Mouse (Mus musculus): ENCODE data around the gene Trib2. TPM values are rescaled to one million over a fixed set of nuclear protein-coding genes. Genes with fewer than 3 reads are reported as not detected.

Trib2 gene
- total and polyA plus RNA-seq, 3 experiments, result 20.1 to 80.6 (median 53.8) TPM

GRCm38 (mm10) chr12:15816740-15817178 lies at the start of gene Trib2 (continued):
- TF ChIP-seq TCF12 (IDR thresholded peaks at IDR 0.05; ENCODE audit: low read depth, low read length) (peak; percentile 49; the same call in 1 of the 2 replicates), KAT2A (conservative IDR thresholded peaks at IDR 0.05; ENCODE audit: low read depth, low read length) (no peak)

DNA sequence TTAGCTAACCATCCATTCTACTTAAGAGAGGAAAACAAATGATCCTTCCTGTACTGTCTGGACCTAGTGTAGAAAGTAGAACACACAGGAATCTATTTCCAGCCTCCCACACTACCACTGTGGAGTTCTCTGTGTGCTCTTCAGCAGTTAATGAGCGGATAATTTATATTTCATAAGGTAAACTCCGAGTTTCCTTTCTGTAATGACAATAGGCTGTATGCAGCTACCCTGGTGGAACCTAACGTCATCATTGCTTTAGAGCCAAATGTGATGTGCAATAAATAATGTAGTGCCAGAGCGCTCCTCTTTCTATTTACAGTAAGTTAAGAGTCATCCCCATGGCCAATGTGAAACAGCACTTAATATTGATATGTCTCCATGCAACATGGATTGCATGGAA lies 41.3 kb upstream of the Trib2 start:
- H3K9me3 ChIP-seq (replicated peaks; ENCODE audit: insufficient read depth, low read length), result no peaks in the 10 kb centered on the region
- no peaks in the 10 kb centered on the region for H3K36me3 ChIP-seq (ENCODE audit: control insufficient read depth in 1 of 2, insufficient read depth in 2 of 2, low read length in 2 of 2)
- no peaks in the 10 kb centered on the region for H3K4me1 ChIP-seq (ENCODE audit: control insufficient read depth in 1 of 2, insufficient read depth in 2 of 2, low read length in 2 of 2)
- no peak overlapping the region for H3K9ac ChIP-seq (ENCODE audit: control insufficient read depth, low read depth, low read length, poor library complexity, severe bottlenecking)
- no peak for DNase-seq (ENCODE audit: low read depth, low spot score)
- no peak overlapping the region for H3K27ac ChIP-seq (ENCODE audit: control insufficient read depth, low read depth, low read length)
- no peak for TF ChIP-seq MAFK (IDR thresholded peaks at IDR 0.05; ENCODE audit: borderline replicate concordance, low read depth, low read length)
- TF ChIP-seq TBP (IDR thresholded peaks at IDR 0.05; ENCODE audit: low read depth, low read length), result no peak
- no peak for TF ChIP-seq HCFC1 (IDR thresholded peaks at IDR 0.05; ENCODE audit: low read depth, low read length)
- TF ChIP-seq GATA1 (IDR thresholded peaks at IDR 0.05; ENCODE audit: low read depth, low read length), result no peak
- TF ChIP-seq UBTF (IDR thresholded peaks at IDR 0.05; ENCODE audit: borderline replicate concordance, insufficient read depth, low read depth, low read length), result no peak
- TF ChIP-seq ETS1 (IDR thresholded peaks at IDR 0.05; ENCODE audit: low read depth, low read length), result no peak
- TF ChIP-seq SMC3 (IDR thresholded peaks at IDR 0.05; ENCODE audit: low read depth, low read length), result no peak
- no peak for TF ChIP-seq BHLHE40 (IDR thresholded peaks at IDR 0.05; ENCODE audit: borderline replicate concordance, low read depth, low read length)
- no peak for TF ChIP-seq KAT2A (conservative IDR thresholded peaks at IDR 0.05; ENCODE audit: low read depth, low read length)
- H3K79me2 ChIP-seq (ENCODE audit: control insufficient read depth, insufficient read depth, low read length, poor library complexity), result no peaks in the 10 kb centered on the region
- no peak overlapping the region for H3K4me3 ChIP-seq (ENCODE audit: control insufficient read depth in 1 of 2, insufficient read depth in 1 of 2, low read depth in 2 of 2, low read length in 2 of 2)
- H3K27me3 ChIP-seq (ENCODE audit: control insufficient read depth in 1 of 2, insufficient read depth in 2 of 2, low read length in 2 of 2), result peaks cover 0 to 1% of the 10 kb centered on the region in 2 experiments

DNA sequence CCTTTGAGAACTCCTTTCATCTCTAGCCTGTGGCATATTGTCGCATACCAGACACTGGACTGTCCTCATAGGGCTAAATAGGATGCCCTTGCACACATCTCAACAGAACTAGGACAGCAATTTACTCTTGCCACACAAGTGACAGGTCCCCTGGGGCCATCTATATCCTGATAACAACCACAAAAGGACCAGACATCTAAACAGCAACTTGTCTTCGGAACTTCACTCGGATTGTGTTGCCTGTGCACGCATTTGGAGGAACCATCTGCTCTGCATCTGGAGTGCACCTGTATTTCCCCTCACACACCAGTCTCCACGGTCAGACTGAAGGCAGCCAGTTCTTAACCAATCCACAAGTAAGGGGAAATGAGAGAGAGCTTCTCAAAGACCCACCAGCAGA lies 39.2 kb upstream of the Trib2 start:
- TF ChIP-seq SIN3A (IDR thresholded peaks at IDR 0.05; ENCODE audit: low read length), result no peak
- TF ChIP-seq TAL1 (IDR thresholded peaks at IDR 0.05; ENCODE audit: low read length), result no peak
- no peak for TF ChIP-seq JUND (IDR thresholded peaks at IDR 0.05; ENCODE audit: low read depth, low read length)
- TF ChIP-seq USF1 (IDR thresholded peaks at IDR 0.05; ENCODE audit: low read depth, low read length), result no peak
- no peak for TF ChIP-seq TCF12 (IDR thresholded peaks at IDR 0.05; ENCODE audit: low read depth, low read length)
- no peak for TF ChIP-seq NELFE (IDR thresholded peaks at IDR 0.05; ENCODE audit: low read depth, low read length)
- DNase-seq (ENCODE audit: low read depth, low spot score), result no peak
- H3K27me3 ChIP-seq (ENCODE audit: control insufficient read depth in 1 of 2, insufficient read depth in 2 of 2, low read length in 2 of 2), result peaks cover 2 to 4% of the 10 kb centered on the region in 2 experiments

More for the DNA sequence above, 39.2 kb upstream of the Trib2 start:
- no peak overlapping the region for H3K9ac ChIP-seq (ENCODE audit: control insufficient read depth, low read depth, low read length, poor library complexity, severe bottlenecking)
- H3K36me3 ChIP-seq (ENCODE audit: control insufficient read depth in 1 of 2, insufficient read depth in 2 of 2, low read length in 2 of 2), result no peaks in the 10 kb centered on the region
- H3K9me3 ChIP-seq (replicated peaks; ENCODE audit: insufficient read depth, low read length), result no peaks in the 10 kb centered on the region
- no peak overlapping the region for H3K27ac ChIP-seq (ENCODE audit: control insufficient read depth, low read depth, low read length)
- no peak overlapping the region for H3K4me3 ChIP-seq (ENCODE audit: control insufficient read depth in 1 of 2, insufficient read depth in 1 of 2, low read depth in 2 of 2, low read length in 2 of 2)
- no peaks in the 10 kb centered on the region for H3K4me1 ChIP-seq (ENCODE audit: control insufficient read depth in 1 of 2, insufficient read depth in 2 of 2, low read length in 2 of 2)
- H3K79me2 ChIP-seq (ENCODE audit: control insufficient read depth, insufficient read depth, low read length, poor library complexity), result no peaks in the 10 kb centered on the region

Data from MEL (cell line).